8 mouse cellular contexts compared by ENCODE assay signal in genomic region chr13:49381230-49381629, GRCm38 (mm10). TPM values are rescaled to one million over a fixed set of nuclear protein-coding genes. Genes with fewer than 3 reads are reported as not detected.
A peak's percentile ranks its signal among the peaks of the same experiment; 100 is the strongest.
DNase-seq lines count a peak whose midpoint lies in the region; ATAC-seq and TF ChIP-seq lines count a peak whose summit lies in the region.

No protein-coding gene starts in this region.

- ATAC-seq in megakaryocyte progenitor cell, adult 5-6 weeks (replicated peaks; ENCODE audit: poor library complexity): peak; percentile 95

- peak overlapping the region; percentile 56 for H3K27ac ChIP-seq in left cerebral cortex, adult 2 months

- intact Hi-C loops in left cerebral cortex, adult 2 months (cut with DNase I): loop anchor here (1.0 kb wide), 1 partner anchor 42 kb away; no protein-coding TSS in a partner anchor

- DNase-seq in T-cell, adult 2 months (ENCODE audit: low spot score): peak; percentile 71
- peak; percentile 91 to 96 for DNase-seq in cerebellum, postnatal 14 days
- peak; percentile 91 for DNase-seq in gastrocnemius, adult 18-20 months (ENCODE audit: low spot score)
- peak; percentile 12 for DNase-seq in hindlimb bud, embryonic 11.5 days (ENCODE audit: extremely low spot score, low read depth, low spot score)
- DNase-seq in left cerebral cortex, adult 2 months (ENCODE audit: extremely low spot score in 1 of 2, low spot score in 2 of 2): peak; percentile 80 to 91
- DNase-seq in right cerebral cortex, postnatal 10 days (ENCODE audit: low spot score in 2 of 2): peak; percentile 77 to 88
- peak; percentile 90 for DNase-seq in urinary bladder, postnatal 14 days (ENCODE audit: low spot score)

- TF ChIP-seq CTCF in left cerebral cortex, adult 2 months (IDR thresholded peaks at IDR 0.05): peak; percentile 96

- no peak overlapping the region for H3K4me3 ChIP-seq in left cerebral cortex, adult 2 months

RNA-seq across cellular contexts. Expression of gene Ippk, which starts 39.8 kb away (rescaled TPM):
- total RNA-seq in gastrocnemius, adult 18-20 months (2021): 1 to 10 TPM; 5.9 to 6.6 TPM
- 10 to 100 TPM; 17.7 to 18.0 TPM for total RNA-seq in left cerebral cortex, adult 2 months (2021)
- total RNA-seq in megakaryocyte progenitor cell, adult 5-6 weeks (2015): 4.6 and 5.1 TPM in 2 replicates
- total RNA-seq in megakaryocyte progenitor cell, adult 5-6 weeks (2017): 12.1 and 15.3 TPM in 2 replicates

RNA-seq across cellular contexts. Expression of gene Bicd2, which starts 39.8 kb away (rescaled TPM):
- total RNA-seq in gastrocnemius, adult 18-20 months (2021): 10 to 100 TPM; 23.4 to 28.6 TPM
- 10 to 100 TPM; 53.9 to 54.6 TPM for total RNA-seq in left cerebral cortex, adult 2 months (2021)
- total RNA-seq in megakaryocyte progenitor cell, adult 5-6 weeks (2015): 9.7 and 10.9 TPM in 2 replicates
- 17.1 and 21.5 TPM in 2 replicates for total RNA-seq in megakaryocyte progenitor cell, adult 5-6 weeks (2017)

Comparison
In these comparisons a context has a peak if more than half of its experiments do, and no peak if none do; other contexts are left out.
1. DNase-seq: peak in every context shown above with its lines; median percentile 94 in cerebellum, postnatal 14 days; 91 in gastrocnemius, adult 18-20 months; 90 in urinary bladder, postnatal 14 days; 86 in left cerebral cortex, adult 2 months; 82 in right cerebral cortex, postnatal 10 days; 71 in T-cell, adult 2 months; 12 in hindlimb bud, embryonic 11.5 days.